Mouse (Mus musculus): ENCODE measurements around the gene Podn. TPM values are rescaled to one million over a fixed set of nuclear protein-coding genes. Genes with fewer than 3 reads are reported as not detected.

Podn gene
- total RNA-seq, 4 experiments from 2014 or later = 5.1 to 7.9 (median 5.5) TPM

- DNase-seq (ENCODE audit: low spot score in 2 of 2) = no peak
These were observed 50.8 kb downstream of the Podn start for GRCm38 (mm10) chr4:108045136-108046107.

- no peak for DNase-seq (ENCODE audit: low spot score in 2 of 2)
These were observed 59.2 kb downstream of the Podn start for GRCm38 (mm10) chr4:108037027-108037426.

- no peak for DNase-seq (ENCODE audit: low spot score in 2 of 2)
These were observed 63.0 kb downstream of the Podn start for GRCm38 (mm10) chr4:108033041-108033764.

- DNase-seq (ENCODE audit: low spot score in 2 of 2) = no peak
These were observed 63.8 kb downstream of the Podn start for GRCm38 (mm10) chr4:108032352-108032849.

- DNase-seq (ENCODE audit: low spot score in 2 of 2) = peak; percentile 56 to 72
These were observed 64.5 kb downstream of the Podn start for GRCm38 (mm10) chr4:108031502-108032351.

GRCm38 (mm10) chr4:108030888-108031501, 65.2 kb downstream of the Podn start:
- no peak for DNase-seq (ENCODE audit: low spot score in 2 of 2)

- no peak for DNase-seq (ENCODE audit: low spot score in 2 of 2)
These were observed 70.1 kb downstream of the Podn start for GRCm38 (mm10) chr4:108026193-108026592.

- DNase-seq (ENCODE audit: low spot score in 2 of 2) = no peak
These were observed 71.0 kb downstream of the Podn start for GRCm38 (mm10) chr4:108025269-108025668.

- peak; percentile 68 to 79 for DNase-seq (ENCODE audit: low spot score in 2 of 2)
These were observed 71.6 kb downstream of the Podn start for GRCm38 (mm10) chr4:108024641-108025040.

GRCm38 (mm10) chr4:108023186-108023585, 73.1 kb downstream of the Podn start:
- DNase-seq (ENCODE audit: low spot score in 2 of 2) = no peak

GRCm38 (mm10) chr4:108020178-108020577, 76.1 kb downstream of the Podn start:
- no peak for DNase-seq (ENCODE audit: low spot score in 2 of 2)

GRCm38 (mm10) chr4:108018961-108019921, 77.0 kb downstream of the Podn start:
- DNase-seq (ENCODE audit: low spot score in 2 of 2) = no peak

- no peak for DNase-seq (ENCODE audit: low spot score in 2 of 2)
These were observed 77.9 kb downstream of the Podn start for GRCm38 (mm10) chr4:108018241-108018923.

GRCm38 (mm10) chr4:108017839-108018238, 78.4 kb downstream of the Podn start:
- DNase-seq (ENCODE audit: low spot score in 2 of 2) = no peak

GRCm38 (mm10) chr4:108016321-108016720, 79.9 kb downstream of the Podn start:
- no peak for DNase-seq (ENCODE audit: low spot score in 2 of 2)

- peak; percentile 74 to 85 for DNase-seq (ENCODE audit: low spot score in 2 of 2)
These were observed 81.0 kb downstream of the Podn start for GRCm38 (mm10) chr4:108015067-108015765.

GRCm38 (mm10) chr4:108014466-108014865, 81.8 kb downstream of the Podn start:
- DNase-seq (ENCODE audit: low spot score in 2 of 2) = no peak

GRCm38 (mm10) chr4:108008541-108008940, 87.7 kb downstream of the Podn start:
- no peak for DNase-seq (ENCODE audit: low spot score in 2 of 2)
